Mouse (Mus musculus): Measurements from ENCODE around the gene Abhd14a. TPM values are rescaled to one million over a fixed set of nuclear protein-coding genes. Genes with fewer than 3 reads are reported as not detected.
A peak's percentile ranks its signal among the peaks of the same experiment; 100 is the strongest.
"Not testable (repeated sequence)": the region's sequence is repeated elsewhere in the genome, so short reads cannot be mapped to it uniquely, and the experiment has no call there.

The Abhd14a gene
- total RNA-seq (2021) = 10 to 100 TPM; 38.2 to 41.5 TPM

- DNase-seq (ENCODE audit: extremely low spot score in 1 of 2, low spot score in 1 of 2) = peak; percentile 83 to 87
Measured at GRCm38 (mm10) chr9:106447348-106447747, at the start of gene Abhd14a, which contains the start of gene Abhd14b. Abhd14a (minus strand) TSS chr9:106447678. Abhd14b (plus strand) TSS chr9:106447459.

GRCm38 (mm10) chr9:106487602-106488001, 40.1 kb upstream of the Abhd14a start:
- not testable (repeated sequence) for DNase-seq (ENCODE audit: extremely low spot score in 1 of 2, low spot score in 1 of 2)

- DNase-seq (ENCODE audit: extremely low spot score in 1 of 2, low spot score in 1 of 2) = no peak
Measured at GRCm38 (mm10) chr9:106485076-106485475, 37.6 kb upstream of the Abhd14a start.

GRCm38 (mm10) chr9:106483606-106484005, 36.1 kb upstream of the Abhd14a start:
- no peak for DNase-seq (ENCODE audit: extremely low spot score in 1 of 2, low spot score in 1 of 2)

- no peak for DNase-seq (ENCODE audit: extremely low spot score in 1 of 2, low spot score in 1 of 2)
Measured at GRCm38 (mm10) chr9:106483136-106483535, 35.7 kb upstream of the Abhd14a start.

GRCm38 (mm10) chr9:106482578-106483115, 35.2 kb upstream of the Abhd14a start:
- DNase-seq (ENCODE audit: extremely low spot score in 1 of 2, low spot score in 1 of 2) = no peak

- DNase-seq (ENCODE audit: extremely low spot score in 1 of 2, low spot score in 1 of 2) = no peak
Measured at GRCm38 (mm10) chr9:106481676-106482075, 34.2 kb upstream of the Abhd14a start.

- no peak for DNase-seq (ENCODE audit: extremely low spot score in 1 of 2, low spot score in 1 of 2)
Measured at GRCm38 (mm10) chr9:106481075-106481474, 33.6 kb upstream of the Abhd14a start.

- no peak for DNase-seq (ENCODE audit: extremely low spot score in 1 of 2, low spot score in 1 of 2)
Measured at GRCm38 (mm10) chr9:106480541-106480940, 33.1 kb upstream of the Abhd14a start.

GRCm38 (mm10) chr9:106478101-106478500, 30.6 kb upstream of the Abhd14a start:
- DNase-seq (ENCODE audit: extremely low spot score in 1 of 2, low spot score in 1 of 2) = no peak

GRCm38 (mm10) chr9:106477649-106478048, 30.2 kb upstream of the Abhd14a start:
- DNase-seq (ENCODE audit: extremely low spot score in 1 of 2, low spot score in 1 of 2) = no peak

GRCm38 (mm10) chr9:106476924-106477484, 29.5 kb upstream of the Abhd14a start, which contains the start of gene Parp3:
Parp3 (minus strand) TSS chr9:106476949.
- peak; percentile 95 to 98 for DNase-seq (ENCODE audit: extremely low spot score in 1 of 2, low spot score in 1 of 2)

- no peak for DNase-seq (ENCODE audit: extremely low spot score in 1 of 2, low spot score in 1 of 2)
Measured at GRCm38 (mm10) chr9:106476002-106476923, 28.8 kb upstream of the Abhd14a start.

- DNase-seq (ENCODE audit: extremely low spot score in 1 of 2, low spot score in 1 of 2) = peak in 1 of 2 experiments; percentile 3
Measured at GRCm38 (mm10) chr9:106475663-106476001, 28.2 kb upstream of the Abhd14a start, which contains the start of gene Rrp9. Rrp9 (plus strand) TSS chr9:106475963.

GRCm38 (mm10) chr9:106475046-106475445, 27.6 kb upstream of the Abhd14a start:
- DNase-seq (ENCODE audit: extremely low spot score in 1 of 2, low spot score in 1 of 2) = peak in 1 of 2 experiments; percentile 1

GRCm38 (mm10) chr9:106474456-106474855, 27.0 kb upstream of the Abhd14a start:
- DNase-seq (ENCODE audit: extremely low spot score in 1 of 2, low spot score in 1 of 2) = peak in 1 of 2 experiments; percentile 60

GRCm38 (mm10) chr9:106473753-106474105, 26.3 kb upstream of the Abhd14a start:
- peak in 1 of 2 experiments; percentile 1 for DNase-seq (ENCODE audit: extremely low spot score in 1 of 2, low spot score in 1 of 2)

GRCm38 (mm10) chr9:106473081-106473752, 25.7 kb upstream of the Abhd14a start:
- peak in 1 of 2 experiments; percentile 1 for DNase-seq (ENCODE audit: extremely low spot score in 1 of 2, low spot score in 1 of 2)

- DNase-seq (ENCODE audit: extremely low spot score in 1 of 2, low spot score in 1 of 2) = peak in 1 of 2 experiments; percentile 4
Measured at GRCm38 (mm10) chr9:106472321-106472720, 24.8 kb upstream of the Abhd14a start.

- peak in 1 of 2 experiments; percentile 7 for DNase-seq (ENCODE audit: extremely low spot score in 1 of 2, low spot score in 1 of 2)
Measured at GRCm38 (mm10) chr9:106471892-106472291, 24.4 kb upstream of the Abhd14a start.
